Mouse (Mus musculus) thymus, adult 2 months (tissue): ENCODE data around the gene Ptges3l.

Experiments
- CTCF ChIP-seq: fragments of 200-500 bp; IDR thresholded peaks from 2 replicates; pipeline ENCODE4 v1.5.1; 2012; ENCODE audit warnings: mild to moderate bottlenecking, control low read depth, low read length, moderate library complexity, borderline replicate concordance; ENCODE audit not compliant: control insufficient read depth, poor library complexity, insufficient read depth; ENCODE audit errors: extremely low read depth
- POLR2A ChIP-seq: fragments of 200-500 bp; IDR thresholded peaks from 2 replicates; pipeline ENCODE4 v1.6.1; 2012; ENCODE audit warnings: mild to moderate bottlenecking, low read length, control low read depth, moderate library complexity; ENCODE audit not compliant: control insufficient read depth, poor library complexity, insufficient read depth; ENCODE audit errors: extremely low read depth

GRCm38 (mm10) chr11:101457631-101458030 is 32.5 kb upstream of the Ptges3l start:
- TF ChIP-seq CTCF (no peak), POLR2A (no peak)
